12 mouse cellular contexts compared by ENCODE assay signal in genomic region chr2:49272295-49272967, GRCm38 (mm10).
DNase-seq lines count a peak whose midpoint lies in the region; ATAC-seq and TF ChIP-seq lines count a peak whose summit lies in the region.
"Had no signal": no experiment of that assay in that cellular context is flagged by ENCODE, and none has a peak within 500 bp of the region (broad histone marks: within the 10 kb centered on the region; RNA-seq: fewer than 3 reads in every experiment).

No protein-coding gene starts in this region.

- no peak overlapping the region for H3K27ac ChIP-seq in embryonic facial prominence, embryonic 11.5 days (replicated peaks; ENCODE audit: low read depth, low read length)
- no peak overlapping the region for H3K27ac ChIP-seq in hindbrain, embryonic 14.5 days
- H3K27ac ChIP-seq in midbrain, postnatal 0 days (ENCODE audit: low read depth, low read length): no peak overlapping the region
- H3K27ac ChIP-seq: liver, embryonic 15.5 days; stomach, postnatal 0 days had no signal

- no peaks in the 10 kb centered on the region for H3K36me3 ChIP-seq in embryonic facial prominence, embryonic 11.5 days (replicated peaks; ENCODE audit: control insufficient read depth, insufficient read depth, low read depth, low read length)
- H3K36me3 ChIP-seq in hindbrain, embryonic 14.5 days (replicated peaks; ENCODE audit: control insufficient read depth, insufficient read depth): peaks cover 6% of the 10 kb centered on the region
- no peaks in the 10 kb centered on the region for H3K36me3 ChIP-seq in midbrain, postnatal 0 days (ENCODE audit: insufficient read depth, low read length)
- H3K36me3 ChIP-seq: liver, embryonic 15.5 days had no signal

- H3K9me3 ChIP-seq in embryonic facial prominence, embryonic 11.5 days (replicated peaks; ENCODE audit: control insufficient read depth, low read length): no peaks in the 10 kb centered on the region
- no peaks in the 10 kb centered on the region for H3K9me3 ChIP-seq in hindbrain, embryonic 14.5 days (ENCODE audit: control insufficient read depth, low read length)
- no peaks in the 10 kb centered on the region for H3K9me3 ChIP-seq in midbrain, postnatal 0 days (ENCODE audit: low read length)
- H3K9me3 ChIP-seq: liver, embryonic 15.5 days had no signal

- WGBS in embryonic facial prominence, embryonic 11.5 days: 34% methylated on average over 11 of the region's 11 CpGs
- WGBS in hindbrain, embryonic 14.5 days: 13% methylated on average over 11 of the region's 11 CpGs
- WGBS in midbrain, postnatal 0 days: 19% methylated on average over 11 of the region's 11 CpGs

- H3K27me3 ChIP-seq in embryonic facial prominence, embryonic 11.5 days (ENCODE audit: control insufficient read depth, insufficient read depth, low read length): no peaks in the 10 kb centered on the region
- H3K27me3 ChIP-seq in hindbrain, embryonic 14.5 days (ENCODE audit: control insufficient read depth, insufficient read depth, low read length): no peaks in the 10 kb centered on the region
- no peaks in the 10 kb centered on the region for H3K27me3 ChIP-seq in midbrain, postnatal 0 days (ENCODE audit: insufficient read depth, low read length)
- H3K27me3 ChIP-seq: liver, embryonic 15.5 days had no signal

- no peak overlapping the region for H3K4me2 ChIP-seq in embryonic facial prominence, embryonic 11.5 days (ENCODE audit: low read depth, low read length)
- H3K4me2 ChIP-seq in hindbrain, embryonic 14.5 days (replicated peaks): peak overlapping the region; percentile 24
- no peak overlapping the region for H3K4me2 ChIP-seq in midbrain, postnatal 0 days (ENCODE audit: low read depth, low read length, poor library complexity, severe bottlenecking)
- H3K4me2 ChIP-seq: liver, embryonic 15.5 days had no signal

- peak; percentile 90; the same call in 1 of the 2 replicates for ATAC-seq in embryonic facial prominence, embryonic 11.5 days (replicated peaks; ENCODE audit: insufficient number of reproducible peaks, low FRiP score, low TSS enrichment, low read depth)
- ATAC-seq in hindbrain, embryonic 14.5 days (ENCODE audit: low FRiP score): peak; percentile 88
- ATAC-seq in midbrain, postnatal 0 days (ENCODE audit: low FRiP score): peak; percentile 63; the same call in 1 of the 2 replicates

- no peak overlapping the region for H3K9ac ChIP-seq in embryonic facial prominence, embryonic 11.5 days (replicated peaks; ENCODE audit: low read length)
- H3K9ac ChIP-seq in hindbrain, embryonic 14.5 days: no peak overlapping the region
- H3K9ac ChIP-seq in midbrain, postnatal 0 days (replicated peaks; ENCODE audit: low read length, poor library complexity, severe bottlenecking): no peak overlapping the region
- H3K9ac ChIP-seq: liver, embryonic 15.5 days had no signal

- TF ChIP-seq CTCF in midbrain, postnatal 0 days (IDR thresholded peaks at IDR 0.05): no peak

- no peak overlapping the region for H3K4me3 ChIP-seq in embryonic facial prominence, embryonic 11.5 days (ENCODE audit: low read depth, low read length)
- H3K4me3 ChIP-seq in hindbrain, embryonic 14.5 days (replicated peaks; ENCODE audit: low read length): no peak overlapping the region
- no peak overlapping the region for H3K4me3 ChIP-seq in midbrain, postnatal 0 days (ENCODE audit: low read depth, low read length)
- H3K4me3 ChIP-seq: liver, embryonic 15.5 days had no signal

- peak; percentile 15 for DNase-seq in brain, adult 2 months (ENCODE audit: low read depth, low spot score)
- DNase-seq in embryonic facial prominence, embryonic 11.5 days (ENCODE audit: low spot score): peak; percentile 39
- peak; percentile 53 for DNase-seq in hindbrain, embryonic 14.5 days (ENCODE audit: low spot score)
- DNase-seq in midbrain, postnatal 0 days (ENCODE audit: low spot score): peak; percentile 57
- DNase-seq in gastrocnemius, adult 8-10 months (ENCODE audit: low spot score in 2 of 2): no peak
- DNase-seq in heart, adult 9 months (ENCODE audit: low spot score in 2 of 2): no peak
- DNase-seq in thymus, postnatal 36 days: no peak
- DNase-seq: adrenal gland, adult 8-10 months; cerebellum, adult 9-10 months; heart, postnatal 14 days had no signal

- H3K4me1 ChIP-seq in embryonic facial prominence, embryonic 11.5 days (ENCODE audit: control insufficient read depth, insufficient read depth, low read length): no peaks in the 10 kb centered on the region
- H3K4me1 ChIP-seq in hindbrain, embryonic 14.5 days (replicated peaks; ENCODE audit: control insufficient read depth, insufficient read depth, low read length): peaks cover 9% of the 10 kb centered on the region
- no peaks in the 10 kb centered on the region for H3K4me1 ChIP-seq in midbrain, postnatal 0 days (ENCODE audit: insufficient read depth, low read length)
- H3K4me1 ChIP-seq: liver, embryonic 15.5 days had no signal

Comparison
In these comparisons a context has a peak if more than half of its experiments do, and no peak if none do; other contexts are left out.
1. DNase-seq: peak in brain, adult 2 months (single experiment), embryonic facial prominence, embryonic 11.5 days (single experiment), hindbrain, embryonic 14.5 days (single experiment) and midbrain, postnatal 0 days (single experiment); none in gastrocnemius, adult 8-10 months (0 of 2), heart, adult 9 months (0 of 2) and thymus, postnatal 36 days (0 of 2).
2. Peak in every context shown above with its lines, with median percentiles within 50 percentile points of each other: ATAC-seq.